Mouse (Mus musculus) intestine, embryonic 16.5 days (tissue): ENCODE data around the gene Dync2li1. TPM values are rescaled to one million over a fixed set of nuclear protein-coding genes. Genes with fewer than 3 reads are reported as not detected.

Experiments
- ATAC-seq: fragments of 200-750 bp; cut with Nextera tagmentation; 2 replicates; pipeline ENCODE4 v1.8.0; 2017; ENCODE audit warnings: moderate TSS enrichment, moderate library complexity
- H3K27ac ChIP-seq: fragments of 300-500 bp; sonication (generic); 2 replicates; pipeline ENCODE4 v1.5.1; 2014; ENCODE audit warnings: mild to moderate bottlenecking, low read length
- H3K27me3 ChIP-seq: fragments of 300-500 bp; sonication (generic); replicated peaks from 2 replicates; pipeline ENCODE4 v1.6.1; 2014; ENCODE audit warnings: low read length, control low read depth, mixed read lengths; ENCODE audit not compliant: control insufficient read depth, insufficient read depth
- H3K36me3 ChIP-seq: fragments of 300-500 bp; sonication (generic); 2 replicates; pipeline ENCODE4 v1.6.1; 2014; ENCODE audit warnings: low read length, control low read depth; ENCODE audit not compliant: control insufficient read depth, insufficient read depth
- H3K4me1 ChIP-seq: fragments of 300-500 bp; sonication (generic); 2 replicates; pipeline ENCODE4 v1.6.1; 2014; ENCODE audit warnings: low read length, control low read depth, mixed read lengths; ENCODE audit not compliant: control insufficient read depth, insufficient read depth
- H3K4me2 ChIP-seq: fragments of 300-500 bp; sonication (generic); 2 replicates; pipeline ENCODE4 v1.6.1; 2014; ENCODE audit warnings: low read depth, low read length, control low read depth
- H3K4me3 ChIP-seq: fragments of 300-500 bp; sonication (generic); 2 replicates; pipeline ENCODE4 v1.5.1; 2014; ENCODE audit warnings: mild to moderate bottlenecking, low read length
- H3K9ac ChIP-seq: fragments of 300-500 bp; sonication (generic); 2 replicates; pipeline ENCODE4 v1.6.1; 2014; ENCODE audit warnings: low read depth, low read length
- H3K9me3 ChIP-seq: fragments of 300-500 bp; sonication (generic); 2 replicates; pipeline ENCODE4 v1.6.1; 2016; ENCODE audit warnings: low read length, control low read depth; ENCODE audit not compliant: control insufficient read depth
- WGBS: fragments of 180-500 bp; shearing (Covaris S2); extraction: QIAGEN DNeasy Blood & Tissue Kit; methylation state at CpG from one replicate; pipeline ENCODE4 v1.1.7; 2014; 5-methylcytosine and 5-hydroxymethylcytosine counted together
- polyA plus RNA-seq: library from polyadenylated mRNA; unstranded; fragments of >200 nt; fragmentation: Nextera tagmentation; extraction: Ambion mirVana; gene quantifications from 2 replicates; pipeline ENCODE4 v1.2.1, GENCODE M21; 2015

Gene Dync2li1
- polyA plus RNA-seq, 1 experiment from 2014 or later = 20.1 TPM

DNA sequence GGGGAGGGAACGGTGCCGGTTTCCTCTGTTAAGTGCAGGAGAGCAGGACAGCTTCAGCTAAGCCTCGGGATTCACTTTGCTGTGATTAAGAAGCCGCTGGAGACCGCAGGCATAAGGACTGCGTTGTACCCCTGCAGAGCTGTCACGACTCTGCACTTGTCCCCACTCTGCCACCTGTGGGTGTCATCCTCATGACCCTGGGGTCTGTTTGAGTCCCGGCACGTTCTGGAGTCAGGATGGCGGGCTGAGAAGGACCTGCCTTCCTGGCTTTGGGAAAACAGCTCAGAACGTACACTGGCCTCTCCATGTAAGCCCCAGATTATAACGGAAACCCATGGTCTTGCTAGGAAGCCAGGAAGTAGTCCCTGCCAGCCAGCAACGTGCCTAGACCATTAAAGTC is 19.3 kb upstream of the Dync2li1 start:
- WGBS = 57% methylated on average over 13 of the region's 13 CpGs
- no peak overlapping the region for H3K27ac ChIP-seq
- no peak overlapping the region for H3K4me3 ChIP-seq
- 0 out of 2 replicates have a peak, but pooled peaks cover 2% of the 10 kb centered on the region for H3K36me3 ChIP-seq
- no peak overlapping the region for H3K9ac ChIP-seq
- no peaks in the 10 kb centered on the region; the same call in 1 of the 2 replicates for H3K4me1 ChIP-seq
- no peak for ATAC-seq
- H3K27me3 ChIP-seq = no peaks in the 10 kb centered on the region
- H3K9me3 ChIP-seq = no peaks in the 10 kb centered on the region
- H3K4me2 ChIP-seq = no peak overlapping the region

DNA sequence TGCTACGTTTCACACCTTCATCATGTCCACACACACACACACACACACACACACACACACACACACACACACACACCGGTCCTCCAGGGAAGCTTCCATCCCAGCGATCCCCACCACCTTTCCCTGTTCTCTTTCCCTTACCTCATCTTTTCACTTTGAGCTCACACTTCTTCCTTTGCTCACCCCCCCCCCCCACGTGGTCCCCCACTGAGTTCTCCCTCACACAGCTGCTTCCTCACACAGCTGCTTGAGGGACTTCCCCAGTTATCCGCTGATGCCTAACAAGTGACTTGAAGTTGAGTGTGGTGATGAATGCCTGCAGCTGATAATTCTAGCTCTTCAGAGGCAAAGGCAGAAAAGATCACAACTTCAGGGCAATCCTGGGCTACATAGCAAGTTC is 18.7 kb upstream of the Dync2li1 start:
- Histone ChIP-seq H3K4me3 (no peak overlapping the region), H3K27me3 (no peaks in the 10 kb centered on the region), H3K9me3 (no peaks in the 10 kb centered on the region), H3K36me3 (0 out of 2 replicates have a peak, but pooled peaks cover 2% of the 10 kb centered on the region), H3K4me2 (no peak overlapping the region), H3K9ac (no peak overlapping the region), H3K27ac (no peak overlapping the region), H3K4me1 (no peaks in the 10 kb centered on the region; the same call in 1 of the 2 replicates)
- ATAC-seq = no peak
- 68% methylated on average over 5 of the region's 5 CpGs for WGBS

GRCm38 (mm10) chr17:84608606-84609005 is 17.7 kb upstream of the Dync2li1 start:
- Histone ChIP-seq H3K27me3 (no peaks in the 10 kb centered on the region), H3K4me3 (no peak overlapping the region), H3K36me3 (0 out of 2 replicates have a peak, but pooled peaks cover 2% of the 10 kb centered on the region), H3K4me2 (no peak overlapping the region), H3K9me3 (no peaks in the 10 kb centered on the region), H3K27ac (no peak overlapping the region), H3K4me1 (no peaks in the 10 kb centered on the region; the same call in 1 of the 2 replicates), H3K9ac (no peak overlapping the region)
- ATAC-seq = no peak
- WGBS = 72% methylated on average over 4 of the region's 4 CpGs

DNA sequence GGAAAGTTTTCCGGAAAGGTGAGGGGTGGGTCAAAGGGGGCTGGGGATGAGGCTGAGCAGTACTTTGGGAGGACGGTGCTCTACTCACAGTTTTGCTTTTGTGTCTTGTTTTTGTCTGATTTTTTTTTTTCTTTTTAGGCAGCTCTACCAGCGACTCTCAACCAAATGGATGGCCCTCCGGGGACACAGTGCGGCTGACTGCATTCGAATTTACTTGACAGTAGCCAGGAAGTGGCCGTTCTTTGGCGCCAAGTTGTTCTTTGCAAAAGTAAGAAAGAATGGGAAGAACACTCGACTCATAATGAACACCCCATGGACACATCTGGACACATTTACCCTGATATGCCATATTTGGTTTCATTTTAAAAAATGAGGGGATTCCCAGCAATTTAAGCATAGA is 14.8 kb upstream of the Dync2li1 start:
- Histone ChIP-seq H3K4me1 (no peaks in the 10 kb centered on the region; the same call in 1 of the 2 replicates), H3K9me3 (no peaks in the 10 kb centered on the region), H3K4me2 (no peak overlapping the region), H3K27ac (no peak overlapping the region), H3K9ac (no peak overlapping the region), H3K4me3 (no peak overlapping the region), H3K27me3 (no peaks in the 10 kb centered on the region), H3K36me3 (0 out of 2 replicates have a peak, but pooled peaks cover 2% of the 10 kb centered on the region)
- 79% methylated on average over 9 of the region's 9 CpGs for WGBS
- peak; percentile 6; the same call in 1 of the 2 replicates for ATAC-seq

DNA sequence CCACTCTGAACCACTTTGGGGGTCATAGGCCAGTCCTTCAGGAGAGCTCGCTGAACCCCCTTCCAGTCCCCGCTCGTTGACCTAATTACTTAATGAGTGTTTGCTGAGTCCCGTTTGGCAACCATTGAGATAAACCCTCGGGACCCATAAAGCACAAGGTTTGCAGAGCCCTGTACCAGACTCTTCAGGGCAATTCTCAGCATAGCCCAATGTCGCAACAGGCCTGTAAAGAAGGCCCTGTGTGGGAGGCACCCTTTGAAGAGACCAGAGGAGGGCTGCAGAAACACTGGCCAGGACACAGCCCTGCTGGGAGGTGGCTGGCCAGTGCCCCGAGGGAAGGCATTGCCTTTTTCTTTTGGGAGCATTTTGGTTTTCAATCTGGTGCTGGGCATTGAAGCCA is 14.3 kb upstream of the Dync2li1 start:
- Histone ChIP-seq H3K4me3 (no peak overlapping the region), H3K9me3 (no peaks in the 10 kb centered on the region), H3K4me1 (no peaks in the 10 kb centered on the region; the same call in 1 of the 2 replicates), H3K27me3 (no peaks in the 10 kb centered on the region), H3K27ac (no peak overlapping the region), H3K9ac (no peak overlapping the region; the same call in 1 of the 2 replicates), H3K36me3 (0 out of 2 replicates have a peak, but pooled peaks cover 2% of the 10 kb centered on the region), H3K4me2 (no peak overlapping the region)
- peak; percentile 91 for ATAC-seq
- 41% methylated on average over 7 of the region's 7 CpGs for WGBS

DNA sequence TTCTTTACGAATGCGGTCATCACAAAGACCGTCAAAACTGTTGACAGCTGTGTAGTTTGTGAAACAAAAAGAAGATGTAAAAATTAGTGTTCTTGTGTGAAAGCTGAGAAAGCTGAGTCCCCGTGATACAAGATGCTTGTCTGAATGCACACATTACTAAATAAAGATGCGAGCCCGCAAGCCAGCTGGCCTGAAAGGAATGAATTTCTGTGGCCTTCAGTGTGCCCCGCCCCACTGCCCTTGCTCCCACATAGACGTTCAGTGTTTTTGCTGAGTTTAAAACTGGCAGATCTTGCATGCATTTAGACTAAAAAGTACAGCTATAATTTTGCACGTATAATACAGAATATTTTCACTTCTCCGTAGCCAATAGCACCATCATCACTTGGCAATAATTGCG is 10.5 kb upstream of the Dync2li1 start:
- WGBS = 84% methylated on average over 11 of the region's 11 CpGs
- no peak overlapping the region for H3K27ac ChIP-seq
- H3K9me3 ChIP-seq = no peaks in the 10 kb centered on the region
- peaks cover 3% of the 10 kb centered on the region; the same call in 1 of the 2 replicates for H3K4me1 ChIP-seq
- H3K36me3 ChIP-seq = 0 out of 2 replicates have a peak, but pooled peaks cover 2% of the 10 kb centered on the region
- no peak overlapping the region for H3K4me3 ChIP-seq
- no peak overlapping the region for H3K4me2 ChIP-seq
- no peak overlapping the region for H3K9ac ChIP-seq
- no peaks in the 10 kb centered on the region for H3K27me3 ChIP-seq
- ATAC-seq = no peak

DNA sequence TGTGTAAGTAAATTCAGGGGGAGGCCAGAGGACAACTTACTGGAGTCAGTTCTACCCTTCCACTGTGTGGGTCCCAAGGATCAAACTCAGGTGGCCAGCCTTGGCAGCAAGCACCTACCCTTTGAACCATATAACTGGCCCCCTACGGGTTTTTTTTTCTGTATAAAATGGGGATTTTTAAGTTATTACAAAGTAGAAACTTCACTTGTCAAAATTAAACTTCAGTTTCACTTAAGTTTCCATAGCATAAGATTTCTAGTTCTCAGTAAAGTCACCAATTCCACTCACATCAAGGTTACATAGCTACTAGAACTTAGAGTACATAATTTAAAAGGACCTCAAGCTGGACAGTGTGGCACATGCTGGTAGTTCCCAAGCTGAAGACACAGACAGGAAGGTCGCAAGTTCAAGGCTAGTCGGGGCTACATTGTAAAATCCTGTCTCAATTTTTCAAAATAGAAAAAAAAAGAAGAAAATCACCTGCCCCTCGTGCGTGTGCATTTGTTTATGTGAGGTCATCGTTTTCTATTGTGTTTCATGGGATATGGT is 9.7 kb upstream of the Dync2li1 start:
- Histone ChIP-seq H3K36me3 (0 out of 2 replicates have a peak, but pooled peaks cover 1% of the 10 kb centered on the region), H3K27ac (no peak overlapping the region), H3K4me1 (peaks cover 4% of the 10 kb centered on the region; the same call in 1 of the 2 replicates), H3K9me3 (no peaks in the 10 kb centered on the region), H3K27me3 (no peaks in the 10 kb centered on the region), H3K4me2 (no peak overlapping the region), H3K9ac (no peak overlapping the region), H3K4me3 (no peak overlapping the region)
- WGBS = 78% methylated on average over 6 of the region's 6 CpGs
- ATAC-seq = no peak

DNA sequence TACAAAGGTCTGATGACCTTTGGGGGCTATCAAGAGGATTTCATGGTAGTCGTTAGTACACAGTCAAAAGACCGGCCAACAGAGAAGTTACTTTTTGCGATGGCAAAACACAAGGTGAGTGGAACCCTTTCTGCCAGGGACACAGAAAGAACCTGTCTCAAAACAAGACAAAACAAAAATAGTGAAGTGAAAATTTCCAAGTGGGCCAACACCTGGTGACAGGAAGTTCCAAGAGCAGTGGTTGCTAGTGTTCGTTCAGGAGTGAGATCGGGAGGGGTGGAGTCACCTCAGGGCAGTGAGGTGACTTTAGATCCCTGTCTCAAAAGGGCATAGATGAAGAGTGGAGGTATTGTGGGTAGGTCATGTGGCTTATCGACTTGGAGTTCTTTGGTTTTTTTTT is 8.3 kb upstream of the Dync2li1 start:
- Histone ChIP-seq H3K9me3 (no peaks in the 10 kb centered on the region), H3K4me1 (peaks cover 4% of the 10 kb centered on the region; the same call in 1 of the 2 replicates), H3K27me3 (no peaks in the 10 kb centered on the region), H3K36me3 (no peaks in the 10 kb centered on the region), H3K27ac (no peak overlapping the region), H3K4me3 (no peak overlapping the region), H3K4me2 (no peak overlapping the region), H3K9ac (no peak overlapping the region)
- 88% methylated on average over 6 of the region's 6 CpGs for WGBS
- ATAC-seq = no peak

- Histone ChIP-seq H3K4me2 (no peak overlapping the region), H3K27ac (peak overlapping the region; percentile 81; the same call in 1 of the 2 replicates), H3K9me3 (no peaks in the 10 kb centered on the region), H3K4me1 (peaks cover 4% of the 10 kb centered on the region; the same call in 1 of the 2 replicates), H3K9ac (no peak overlapping the region), H3K27me3 (no peaks in the 10 kb centered on the region), H3K36me3 (no peaks in the 10 kb centered on the region), H3K4me3 (no peak overlapping the region)
- 81% methylated on average over 7 of the region's 7 CpGs for WGBS
- ATAC-seq = no peak; the same call in 1 of the 2 replicates
These were observed 7.2 kb upstream of the Dync2li1 start for GRCm38 (mm10) chr17:84619112-84619511.
